Mouse (Mus musculus): Measurements from ENCODE around the gene Hsd11b1.

GRCm38 (mm10) chr1:193309785-193310518, 46.1 kb upstream of the Hsd11b1 start:
- TF ChIP-seq CTCF (IDR thresholded peaks at IDR 0.05; ENCODE audit: low read depth, low read length), result no peak
- TF ChIP-seq POLR2A (IDR thresholded peaks at IDR 0.05; ENCODE audit: insufficient read depth, low read length), result no peak
- TF ChIP-seq EP300 (IDR thresholded peaks at IDR 0.05; ENCODE audit: insufficient read depth, low read depth, low read length), result no peak

All from ES-Bruce4 (cell line).